Mouse (Mus musculus) kidney, embryonic 16.5 days (tissue): ENCODE data around the gene Samd14. TPM values are rescaled to one million over a fixed set of nuclear protein-coding genes. Genes with fewer than 3 reads are reported as not detected.
A peak's percentile ranks its signal among the peaks of the same experiment; 100 is the strongest.

Source experiments
- ATAC-seq: fragments of 200-750 bp; cut with Nextera tagmentation; 2 replicates; pipeline ENCODE4 v1.8.0; 2017; ENCODE audit warnings: moderate TSS enrichment; ENCODE audit not compliant: low FRiP score, low TSS enrichment
- H3K27ac ChIP-seq: fragments of 300-500 bp; sonication (generic); 2 replicates; pipeline ENCODE4 v1.5.1; 2014; ENCODE audit warnings: low read length
- H3K27me3 ChIP-seq: fragments of 300-500 bp; sonication (generic); 2 replicates; pipeline ENCODE4 v1.6.1; 2014; ENCODE audit warnings: low read length, control low read depth, mixed read lengths; ENCODE audit not compliant: insufficient read depth
- H3K36me3 ChIP-seq: fragments of 300-500 bp; sonication (generic); 2 replicates; pipeline ENCODE4 v1.6.1; 2014; ENCODE audit warnings: low read length, control low read depth, mixed read lengths; ENCODE audit not compliant: insufficient read depth
- H3K4me1 ChIP-seq: fragments of 300-500 bp; sonication (generic); 2 replicates; pipeline ENCODE4 v1.6.1; 2014; ENCODE audit warnings: low read length, control low read depth, mixed read lengths; ENCODE audit not compliant: insufficient read depth
- H3K4me2 ChIP-seq: fragments of 300-500 bp; sonication (generic); replicated peaks from 2 replicates; pipeline ENCODE4 v1.6.1; 2014; ENCODE audit warnings: low read depth, low read length
- H3K4me3 ChIP-seq: fragments of 300-500 bp; sonication (generic); 2 replicates; pipeline ENCODE4 v1.5.1; 2014; ENCODE audit warnings: mild to moderate bottlenecking, low read length
- H3K9ac ChIP-seq: fragments of 300-500 bp; sonication (generic); replicated peaks from 2 replicates; pipeline ENCODE4 v1.6.1; 2014; ENCODE audit warnings: low read length
- H3K9me3 ChIP-seq: fragments of 300-500 bp; sonication (generic); 2 replicates; pipeline ENCODE4 v1.6.1; 2016; ENCODE audit warnings: low read length, control low read depth
- WGBS: fragments of 180-500 bp; shearing (Covaris S2); extraction: QIAGEN DNeasy Blood & Tissue Kit; methylation state at CpG from one replicate; pipeline ENCODE4 v1.1.7; 2014; 5-methylcytosine and 5-hydroxymethylcytosine counted together
- polyA plus RNA-seq: library from polyadenylated mRNA; unstranded; fragments of >200 nt; fragmentation: Nextera tagmentation; extraction: Ambion mirVana; gene quantifications from 2 replicates; pipeline ENCODE4 v1.2.1, GENCODE M21; 2015

Gene Samd14
- polyA plus RNA-seq, 1 experiment from 2014 or later, result 19.2 TPM

DNA sequence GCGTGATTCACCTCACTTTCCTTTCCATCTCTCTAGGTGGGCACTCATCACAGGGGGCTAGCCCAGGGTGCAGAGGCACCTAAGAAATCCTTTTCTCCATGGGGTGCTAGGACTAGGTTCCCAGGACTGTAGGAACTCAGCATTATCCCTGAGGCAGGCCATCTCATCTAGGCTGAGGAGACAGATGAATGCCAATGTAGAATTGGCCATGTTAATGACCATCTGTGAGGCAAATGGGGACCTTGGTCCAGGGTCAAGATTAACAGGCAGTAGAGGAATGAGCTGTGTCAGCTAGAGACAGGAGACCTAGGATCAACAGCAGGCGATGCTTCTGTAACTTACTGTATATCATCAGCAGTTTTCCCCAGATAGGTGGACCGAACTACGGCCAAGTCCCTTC, 30.1 kb downstream of the Samd14 start:
- Histone ChIP-seq H3K4me3 (peak overlapping the region; percentile 70), H3K9ac (peak overlapping the region; percentile 79), H3K4me1 (peaks cover 22% of the 10 kb centered on the region), H3K36me3 (peaks cover 9% of the 10 kb centered on the region), H3K27ac (peak overlapping the region; percentile 84), H3K27me3 (no peaks in the 10 kb centered on the region), H3K4me2 (peak overlapping the region; percentile 74), H3K9me3 (no peaks in the 10 kb centered on the region)
- WGBS, result 74% methylated on average over 4 of the region's 4 CpGs
- no peak for ATAC-seq

DNA sequence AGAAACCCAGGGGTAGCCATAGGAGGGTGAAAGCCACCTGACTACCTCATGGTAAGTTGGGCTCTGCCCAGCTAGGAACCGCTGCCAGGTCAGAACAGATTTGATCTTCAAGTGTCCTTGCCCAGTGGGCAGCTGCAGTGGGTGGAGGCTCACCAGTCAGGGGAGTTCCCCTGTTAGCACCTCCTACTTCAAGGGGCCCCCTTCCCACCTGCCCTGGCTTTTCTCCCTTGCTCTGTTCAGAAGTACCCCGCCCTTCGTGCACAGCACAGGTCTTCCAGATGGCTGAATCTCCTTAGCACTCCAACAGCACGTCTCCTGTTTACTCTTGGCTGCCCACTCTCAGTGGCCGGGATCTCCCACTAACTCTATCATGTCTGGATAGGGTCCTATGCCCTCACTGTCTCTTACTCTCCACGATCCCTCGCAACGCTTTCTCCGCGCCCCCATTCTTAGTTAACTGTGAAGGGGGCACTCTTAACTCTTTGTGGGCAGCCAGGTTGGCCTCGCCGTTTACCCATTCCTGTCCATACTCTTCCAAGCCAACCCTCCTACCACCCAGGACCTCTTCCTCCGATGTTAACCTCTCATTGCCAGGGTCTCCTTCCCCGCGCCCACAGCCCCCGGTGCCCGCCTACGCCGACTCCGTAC, 30.9 kb downstream of the Samd14 start:
- no peaks in the 10 kb centered on the region for H3K9me3 ChIP-seq
- peak; percentile 64 for ATAC-seq

DNA sequence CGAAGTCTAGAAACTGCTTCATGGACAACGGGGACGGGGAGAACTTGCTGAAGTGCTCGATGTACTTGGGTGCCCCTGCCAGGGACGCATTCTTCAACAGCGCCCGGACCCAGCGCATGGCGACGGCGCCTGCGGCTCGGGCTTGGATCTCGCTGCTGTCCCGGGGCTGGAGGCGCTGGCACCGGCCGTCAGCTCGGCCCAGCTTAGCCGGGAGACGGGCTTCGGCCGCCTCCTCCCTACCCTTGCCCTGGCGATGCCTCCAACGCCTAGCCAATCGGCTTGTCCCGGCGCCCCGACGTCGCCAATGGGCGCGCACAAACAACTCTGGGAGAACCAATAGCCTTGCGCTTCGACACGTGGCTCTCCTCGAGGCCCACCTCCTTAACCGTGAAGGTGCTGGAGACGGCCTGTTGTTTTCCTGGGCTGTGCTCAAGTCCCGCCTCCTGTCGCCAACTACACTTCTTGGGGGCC, 31.5 kb downstream of the Samd14 start, which contains the start of gene Pdk2:
Gene Pdk2 (minus strand): TSS at position 216 of the 471 bp plus-strand sequence.
- ATAC-seq, result peak; percentile 94
- under 1% methylated on average over 41 of the region's 41 CpGs for WGBS
- Histone ChIP-seq H3K4me3 (peak within 1 kb of the TSS; percentile 70), H3K36me3 (peaks cover 11% of the 10 kb centered on the region; the same call in 1 of the 2 replicates), H3K27ac (peak within 1 kb of the TSS; percentile 84), H3K9me3 (no peaks in the 10 kb centered on the region), H3K4me1 (peaks cover 22% of the 10 kb centered on the region), H3K27me3 (no peaks in the 10 kb centered on the region), H3K9ac (peak within 1 kb of the TSS; percentile 79), H3K4me2 (peak within 1 kb of the TSS; percentile 74)

More for the DNA sequence above, 30.9 kb downstream of the Samd14 start:
- H3K4me1 ChIP-seq, result peaks cover 22% of the 10 kb centered on the region
- H3K27ac ChIP-seq, result peak overlapping the region; percentile 84
- H3K9ac ChIP-seq, result peak overlapping the region; percentile 79
- peaks cover 11% of the 10 kb centered on the region for H3K36me3 ChIP-seq
- H3K4me2 ChIP-seq, result peak overlapping the region; percentile 74
- peak overlapping the region; percentile 70 for H3K4me3 ChIP-seq
- no peaks in the 10 kb centered on the region for H3K27me3 ChIP-seq
- WGBS, result 2% methylated on average over 20 of the region's 20 CpGs

DNA sequence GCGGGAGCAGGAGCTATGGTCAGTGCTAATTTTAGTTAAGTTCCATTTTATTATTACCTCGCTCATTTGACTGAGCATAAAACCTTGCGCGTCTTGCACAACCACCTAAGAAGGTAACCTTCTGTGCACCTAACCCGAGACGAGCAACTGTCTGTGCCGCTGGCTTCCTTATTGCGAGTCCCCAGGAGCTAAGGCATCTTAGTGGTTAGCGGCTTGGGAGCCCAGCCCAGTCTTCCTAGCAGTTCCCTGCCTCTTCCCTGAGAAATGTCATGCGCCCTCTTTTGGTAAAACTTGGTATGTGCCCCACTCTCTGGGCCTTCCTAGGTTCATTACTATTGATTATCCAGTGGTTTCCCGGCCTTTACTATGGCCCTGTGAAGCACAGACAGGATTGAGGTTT, 32.4 kb downstream of the Samd14 start:
- no peaks in the 10 kb centered on the region for H3K9me3 ChIP-seq
- no peaks in the 10 kb centered on the region for H3K27me3 ChIP-seq
- peak overlapping the region; percentile 70 for H3K4me3 ChIP-seq
- WGBS, result under 1% methylated on average over 11 of the region's 11 CpGs
- H3K4me2 ChIP-seq, result peak overlapping the region; percentile 74
- H3K4me1 ChIP-seq, result peaks cover 22% of the 10 kb centered on the region
- H3K36me3 ChIP-seq, result peaks cover 11% of the 10 kb centered on the region; the same call in 1 of the 2 replicates
- peak; percentile 32; the same call in 1 of the 2 replicates for ATAC-seq
- H3K9ac ChIP-seq, result peak overlapping the region; percentile 61
- peak overlapping the region; percentile 17 for H3K27ac ChIP-seq

DNA sequence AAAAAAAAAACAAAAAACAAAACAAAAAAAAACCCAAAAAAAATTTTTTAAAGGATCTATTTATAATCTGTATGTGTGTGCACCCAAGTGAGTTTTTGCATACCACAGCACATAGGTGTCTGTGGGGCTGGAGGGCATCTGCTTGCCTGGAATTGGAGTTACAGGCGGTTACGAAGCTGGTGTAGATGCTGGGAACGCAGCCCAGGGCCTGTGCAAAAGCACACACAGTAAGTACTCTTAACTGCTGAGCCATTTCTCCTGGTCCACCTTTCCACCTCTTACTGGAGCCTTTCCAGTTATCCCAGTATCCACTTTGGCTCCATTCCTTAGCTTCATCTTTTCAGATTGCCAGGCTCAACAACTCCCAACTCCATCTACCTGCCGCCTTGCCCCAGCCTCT, 33.4 kb downstream of the Samd14 start:
- no peak overlapping the region for H3K9ac ChIP-seq
- no peak overlapping the region for H3K4me2 ChIP-seq
- H3K36me3 ChIP-seq, result peaks cover 8% of the 10 kb centered on the region; the same call in 1 of the 2 replicates
- no peaks in the 10 kb centered on the region for H3K27me3 ChIP-seq
- H3K9me3 ChIP-seq, result no peaks in the 10 kb centered on the region
- H3K4me3 ChIP-seq, result no peak overlapping the region
- peaks cover 22% of the 10 kb centered on the region for H3K4me1 ChIP-seq
- no peak overlapping the region for H3K27ac ChIP-seq
- ATAC-seq, result no peak
- 90% methylated on average over 4 of the region's 4 CpGs for WGBS

DNA sequence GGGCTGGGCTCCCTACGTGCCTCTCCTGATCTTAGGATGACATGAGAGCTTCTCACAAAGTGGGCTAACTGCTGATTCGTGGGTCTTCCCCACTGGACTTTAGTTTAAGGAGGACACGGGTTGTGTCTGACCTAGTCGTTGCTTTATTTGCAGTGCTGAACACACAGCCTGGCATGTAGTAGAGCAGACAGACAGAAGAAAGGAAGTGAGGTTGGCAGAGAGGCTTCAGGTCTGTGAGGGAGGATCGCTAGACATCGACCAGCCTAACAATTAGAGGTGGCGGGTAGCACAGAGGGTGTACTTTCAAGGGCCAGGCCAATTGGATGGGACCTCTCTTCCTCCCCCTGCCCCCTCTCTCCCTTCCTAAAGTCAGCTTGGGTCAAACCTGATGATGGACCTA, 33.9 kb downstream of the Samd14 start:
- 48% methylated on average over 7 of the region's 7 CpGs for WGBS
- no peak overlapping the region for H3K27ac ChIP-seq
- H3K4me1 ChIP-seq, result peaks cover 22% of the 10 kb centered on the region
- H3K27me3 ChIP-seq, result no peaks in the 10 kb centered on the region
- no peak overlapping the region for H3K4me3 ChIP-seq
- H3K9me3 ChIP-seq, result no peaks in the 10 kb centered on the region
- no peak for ATAC-seq
- H3K4me2 ChIP-seq, result no peak overlapping the region
- peaks cover 8% of the 10 kb centered on the region; the same call in 1 of the 2 replicates for H3K36me3 ChIP-seq
- H3K9ac ChIP-seq, result no peak overlapping the region

DNA sequence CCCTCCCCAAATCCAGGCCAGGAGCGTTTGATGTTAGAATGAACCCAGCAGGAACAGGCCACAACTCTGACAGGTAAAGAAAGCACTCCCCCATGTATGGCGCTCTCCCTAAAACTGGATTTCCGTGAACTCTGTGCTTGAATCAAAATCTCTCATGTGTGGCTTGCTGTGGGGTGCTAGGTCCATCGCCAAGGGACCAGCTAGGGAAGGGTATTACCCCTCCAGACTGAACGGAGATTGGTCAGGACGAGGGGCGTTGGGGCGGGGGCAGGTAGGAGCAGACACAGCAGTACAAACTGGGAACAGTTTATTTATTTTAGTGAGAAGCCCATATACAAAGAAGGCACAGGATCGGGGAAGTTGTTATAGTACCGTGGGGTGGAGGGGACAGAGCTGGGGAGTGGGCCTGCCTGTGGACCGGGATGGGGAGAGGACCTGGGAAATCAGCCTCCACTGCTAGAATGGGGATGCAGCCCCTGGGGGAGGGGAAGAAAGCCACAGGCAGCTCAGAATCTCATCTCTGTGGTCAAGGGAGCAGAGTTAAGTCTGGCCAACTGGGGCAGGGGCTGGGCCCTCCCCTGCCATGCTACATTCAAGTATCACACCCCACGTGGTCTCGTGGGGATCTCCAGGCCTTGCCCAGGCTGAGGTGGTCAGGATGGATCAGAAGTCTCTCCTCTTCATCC, 34.6 kb downstream of the Samd14 start:
- Histone ChIP-seq H3K9me3 (no peaks in the 10 kb centered on the region), H3K4me1 (peaks cover 22% of the 10 kb centered on the region), H3K27ac (peak overlapping the region; percentile 1; the same call in 1 of the 2 replicates), H3K4me3 (no peak overlapping the region), H3K36me3 (peaks cover 8% of the 10 kb centered on the region; the same call in 1 of the 2 replicates), H3K9ac (no peak overlapping the region), H3K27me3 (no peaks in the 10 kb centered on the region), H3K4me2 (no peak overlapping the region)
- 48% methylated on average over 13 of the region's 13 CpGs for WGBS
- no peak for ATAC-seq

DNA sequence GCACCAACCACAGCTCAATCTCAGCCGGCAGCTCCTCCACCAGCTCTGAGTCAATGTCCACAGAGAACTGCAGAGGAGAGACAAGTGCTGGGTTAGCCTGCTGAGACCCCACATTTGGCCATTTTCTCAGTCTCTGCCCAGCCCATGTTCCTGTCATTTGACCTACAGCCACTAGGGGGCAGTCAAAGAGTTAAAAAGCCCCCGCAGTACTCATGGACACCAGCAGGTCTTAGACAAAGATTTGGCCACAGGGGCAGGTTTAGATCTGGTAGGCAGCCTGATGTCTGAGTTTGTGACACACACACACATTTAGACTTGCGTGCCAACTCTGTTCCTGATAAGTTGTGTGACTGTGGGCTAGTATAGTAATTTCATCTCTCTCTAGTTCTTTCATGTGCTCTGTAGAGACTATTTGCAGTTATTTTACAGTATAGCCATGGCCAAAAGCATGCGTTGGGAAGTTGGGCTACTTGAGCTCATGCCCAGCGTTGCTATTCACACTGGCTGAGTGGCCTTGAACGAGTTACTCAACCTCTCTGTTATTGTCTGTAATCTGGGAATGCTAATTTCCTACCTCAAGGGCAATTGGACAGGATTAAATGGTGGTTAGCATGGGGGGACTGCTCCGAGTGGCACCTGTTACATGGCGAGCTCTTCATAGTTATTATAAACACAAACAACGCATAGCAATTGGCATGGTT, 37.5 kb downstream of the Samd14 start:
- 58% methylated on average over 9 of the region's 9 CpGs for WGBS

DNA sequence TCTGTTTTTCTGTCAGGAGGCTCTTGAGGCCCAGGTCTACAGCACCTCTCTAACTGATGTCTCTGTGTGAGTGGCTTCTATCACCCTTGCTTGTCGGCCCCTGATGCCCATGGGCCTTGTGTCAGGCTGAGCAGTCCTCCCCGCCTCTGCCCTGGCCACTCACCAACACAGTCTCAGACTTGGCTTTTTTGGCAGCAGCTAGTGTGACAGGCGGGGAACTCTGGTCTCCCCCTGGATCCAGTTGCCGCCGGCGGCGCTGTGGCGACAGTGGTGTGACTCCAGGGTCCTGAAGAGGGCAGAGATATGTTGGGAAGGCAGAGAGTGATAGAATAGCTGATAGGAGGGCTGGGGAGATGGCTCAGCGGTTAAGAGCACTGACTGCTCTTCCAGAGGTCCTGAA, 43.4 kb downstream of the Samd14 start:
- H3K27ac ChIP-seq, result no peak overlapping the region
- no peaks in the 10 kb centered on the region for H3K4me1 ChIP-seq
- no peak overlapping the region for H3K4me2 ChIP-seq
- H3K36me3 ChIP-seq, result peaks cover 20% of the 10 kb centered on the region; the same call in 1 of the 2 replicates
- 82% methylated on average over 9 of the region's 9 CpGs for WGBS
- ATAC-seq, result no peak
- H3K27me3 ChIP-seq, result no peaks in the 10 kb centered on the region; the same call in 1 of the 2 replicates
- no peak overlapping the region for H3K9ac ChIP-seq
- no peak overlapping the region for H3K4me3 ChIP-seq
- H3K9me3 ChIP-seq, result no peaks in the 10 kb centered on the region

More for the DNA sequence above, 37.5 kb downstream of the Samd14 start:
- peak; percentile 23; the same call in 1 of the 2 replicates for ATAC-seq
- Histone ChIP-seq H3K27me3 (no peaks in the 10 kb centered on the region), H3K27ac (no peak overlapping the region), H3K36me3 (peaks cover 8% of the 10 kb centered on the region; the same call in 1 of the 2 replicates), H3K4me3 (no peak overlapping the region), H3K9me3 (no peaks in the 10 kb centered on the region), H3K9ac (no peak overlapping the region), H3K4me1 (0 out of 2 replicates have a peak, but pooled peaks cover 5% of the 10 kb centered on the region), H3K4me2 (no peak overlapping the region)
